Comparison of ENCODE assay signal across 8 mouse cellular contexts in the genomic region with DNA sequence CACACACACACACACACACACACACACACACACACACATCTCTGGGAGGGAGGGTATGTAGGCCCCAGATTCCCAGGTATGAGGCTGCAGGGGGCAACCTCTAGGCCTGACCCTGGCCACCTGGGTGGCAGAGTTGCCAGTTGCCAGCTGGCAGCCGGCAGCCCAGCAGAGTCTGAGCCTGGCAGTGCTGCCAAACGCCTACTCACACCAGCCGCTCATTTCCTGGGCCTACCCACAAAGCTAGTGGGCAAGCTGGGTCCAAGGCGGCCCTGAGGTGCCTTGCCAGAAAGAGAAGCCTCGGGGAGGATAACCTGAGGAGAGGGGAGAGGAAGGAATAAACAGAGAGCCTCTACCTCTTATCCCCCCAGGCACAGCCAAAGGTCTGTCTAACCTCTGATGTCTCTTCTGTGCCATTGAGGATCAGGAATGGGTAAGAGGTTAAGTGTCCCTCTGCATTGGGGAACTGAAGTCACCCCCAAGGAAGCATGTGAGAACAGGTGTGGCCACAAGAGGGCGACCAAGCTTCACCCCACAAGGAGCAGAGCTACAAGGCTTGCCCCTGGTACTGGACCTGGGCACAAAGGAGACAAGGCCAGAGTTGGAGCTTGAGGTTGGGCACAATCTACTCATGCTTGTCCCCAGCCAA.
DNase-seq lines count a peak whose midpoint lies in the region; ATAC-seq and TF ChIP-seq lines count a peak whose summit lies in the region.

No protein-coding gene starts in this region.

- WGBS in intestine, embryonic 14.5 days, result 57% methylated on average over 6 of the region's 6 CpGs
- 51% methylated on average over 6 of the region's 6 CpGs for WGBS in intestine, embryonic 15.5 days
- WGBS in cerebellum, adult 2 months, result 6% methylated on average over 6 of the region's 6 CpGs
- WGBS in midbrain, postnatal 0 days, result 45% methylated on average over 6 of the region's 6 CpGs

- H3K27me3 ChIP-seq in intestine, embryonic 14.5 days (replicated peaks; ENCODE audit: control insufficient read depth, insufficient read depth, low read length), result no peaks in the 10 kb centered on the region
- H3K27me3 ChIP-seq in intestine, embryonic 15.5 days (replicated peaks), result no peaks in the 10 kb centered on the region
- no peaks in the 10 kb centered on the region for H3K27me3 ChIP-seq in cerebellum, adult 2 months (ENCODE audit: control insufficient read depth, insufficient read depth, low read length)
- H3K27me3 ChIP-seq in midbrain, postnatal 0 days (ENCODE audit: insufficient read depth, low read length), result no peaks in the 10 kb centered on the region
- H3K27me3 ChIP-seq in splenic B cell, adult 2 months (ENCODE audit: control insufficient read depth, insufficient read depth, low read length, poor library complexity, severe bottlenecking), result no peaks in the 10 kb centered on the region

- no peak overlapping the region for H3K27ac ChIP-seq in intestine, embryonic 14.5 days (ENCODE audit: low read depth)
- no peak overlapping the region for H3K27ac ChIP-seq in intestine, embryonic 15.5 days
- H3K27ac ChIP-seq in cerebellum, adult 2 months (ENCODE audit: insufficient read depth, low read length), result no peak overlapping the region
- no peak overlapping the region for H3K27ac ChIP-seq in midbrain, postnatal 0 days (ENCODE audit: low read depth, low read length)

- intact Hi-C loops in left cerebral cortex, postnatal 4 days (cut with DNase I), result loop anchor here (5.0 kb wide), 1 partner anchor 142 kb away; no protein-coding TSS in a partner anchor

- H3K9me3 ChIP-seq in intestine, embryonic 14.5 days (ENCODE audit: control insufficient read depth, low read length), result no peaks in the 10 kb centered on the region
- H3K9me3 ChIP-seq in intestine, embryonic 15.5 days, result no peaks in the 10 kb centered on the region
- H3K9me3 ChIP-seq in midbrain, postnatal 0 days (ENCODE audit: low read length), result no peaks in the 10 kb centered on the region

- peak; percentile 85 for DNase-seq in intestine, embryonic 14.5 days (ENCODE audit: low spot score)
- DNase-seq in cerebellum, adult 2 months, result peak; percentile 89
- DNase-seq in hindlimb bud, embryonic 11.5 days (ENCODE audit: extremely low spot score, low read depth, low spot score), result peak; percentile 30
- peak; percentile 90 for DNase-seq in left cerebral cortex, postnatal 4 days
- peak; percentile 70 for DNase-seq in midbrain, postnatal 0 days (ENCODE audit: low spot score)
- peak; percentile 69 for DNase-seq in splenic B cell, adult 2 months (ENCODE audit: low read depth, low spot score)

- no peaks in the 10 kb centered on the region for H3K4me1 ChIP-seq in intestine, embryonic 14.5 days (replicated peaks; ENCODE audit: control insufficient read depth, insufficient read depth, low read length)
- H3K4me1 ChIP-seq in intestine, embryonic 15.5 days (replicated peaks), result peaks cover 5% of the 10 kb centered on the region; the same call in 1 of the 2 replicates
- H3K4me1 ChIP-seq in cerebellum, adult 2 months (ENCODE audit: control insufficient read depth, insufficient read depth, low read length), result peaks cover 28% of the 10 kb centered on the region
- no peaks in the 10 kb centered on the region for H3K4me1 ChIP-seq in midbrain, postnatal 0 days (ENCODE audit: insufficient read depth, low read length)

- no peak overlapping the region for H3K4me2 ChIP-seq in intestine, embryonic 14.5 days (ENCODE audit: low read length)
- no peak overlapping the region for H3K4me2 ChIP-seq in intestine, embryonic 15.5 days (replicated peaks)
- H3K4me2 ChIP-seq in midbrain, postnatal 0 days (ENCODE audit: low read depth, low read length, poor library complexity, severe bottlenecking), result no peak overlapping the region

- no peaks in the 10 kb centered on the region for H3K36me3 ChIP-seq in intestine, embryonic 14.5 days (ENCODE audit: control insufficient read depth, insufficient read depth, low read length)
- no peaks in the 10 kb centered on the region for H3K36me3 ChIP-seq in intestine, embryonic 15.5 days
- no peaks in the 10 kb centered on the region for H3K36me3 ChIP-seq in midbrain, postnatal 0 days (ENCODE audit: insufficient read depth, low read length)
- H3K36me3 ChIP-seq in splenic B cell, adult 2 months (ENCODE audit: control insufficient read depth, insufficient read depth, low read length, poor library complexity, severe bottlenecking), result no peaks in the 10 kb centered on the region

- no peak overlapping the region for H3K4me3 ChIP-seq in intestine, embryonic 14.5 days (ENCODE audit: low read depth, low read length)
- no peak overlapping the region for H3K4me3 ChIP-seq in intestine, embryonic 15.5 days (replicated peaks)
- H3K4me3 ChIP-seq in cerebellum, adult 2 months (replicated peaks; ENCODE audit: insufficient read depth, low read depth, low read length), result no peak overlapping the region
- H3K4me3 ChIP-seq in midbrain, postnatal 0 days (ENCODE audit: low read depth, low read length), result no peak overlapping the region

- H3K9ac ChIP-seq in intestine, embryonic 14.5 days (ENCODE audit: low read length), result no peak overlapping the region
- H3K9ac ChIP-seq in intestine, embryonic 15.5 days, result no peak overlapping the region
- H3K9ac ChIP-seq in midbrain, postnatal 0 days (replicated peaks; ENCODE audit: low read length, poor library complexity, severe bottlenecking), result no peak overlapping the region

- peak; percentile 96 for TF ChIP-seq CTCF in cerebellum, adult 2 months (IDR thresholded peaks at IDR 0.05; ENCODE audit: borderline replicate concordance, insufficient read depth, low read depth, low read length)
- TF ChIP-seq CTCF in midbrain, postnatal 0 days (IDR thresholded peaks at IDR 0.05), result peak; percentile 95

- 0 out of 2 replicates have a peak, but pooled peaks have one; percentile 22 for ATAC-seq in intestine, embryonic 14.5 days (replicated peaks; ENCODE audit: low FRiP score, low TSS enrichment, low read depth)
- ATAC-seq in intestine, embryonic 15.5 days, result no peak
- peak; percentile 79 for ATAC-seq in frontal cortex, adult (ENCODE audit: low TSS enrichment)
- ATAC-seq in midbrain, postnatal 0 days (ENCODE audit: low FRiP score), result no peak; the same call in 1 of the 2 replicates

- no peak for TF ChIP-seq POLR2A in cerebellum, adult 2 months (IDR thresholded peaks at IDR 0.05; ENCODE audit: borderline replicate concordance, insufficient read depth, low read length)

Comparison
In these comparisons a context has a peak if more than half of its experiments do, and no peak if none do; other contexts are left out.
1. ATAC-seq: peak in intestine, embryonic 14.5 days (single experiment) and frontal cortex, adult (single experiment); none in intestine, embryonic 15.5 days (single experiment) and midbrain, postnatal 0 days (single experiment).
2. DNase-seq: peak in every context shown above with its lines; median percentile 90 in left cerebral cortex, postnatal 4 days; 89 in cerebellum, adult 2 months; 85 in intestine, embryonic 14.5 days; 70 in midbrain, postnatal 0 days; 69 in splenic B cell, adult 2 months; 30 in hindlimb bud, embryonic 11.5 days.